Mouse (Mus musculus) liver, adult 2 months (tissue): ENCODE measurements around the gene Ttll10. TPM values are rescaled to one million over a fixed set of nuclear protein-coding genes. Genes with fewer than 3 reads are reported as not detected.

Experiments
- DNase-seq: peaks from one replicate; pipeline ENCODE4 v3.0.0-alpha.2; 2011; ENCODE audit warnings: low read depth, low spot score; ENCODE audit errors: extremely low read depth
- H3K27ac ChIP-seq: fragments of 200-500 bp; replicated peaks from 2 replicates; pipeline ENCODE4 v1.5.1; 2012; ENCODE audit warnings: low read depth, mild to moderate bottlenecking, control low read depth, inconsistent platforms, low read length; ENCODE audit not compliant: insufficient read depth
- H3K27me3 ChIP-seq: fragments of 200-500 bp; 2 replicates; pipeline ENCODE4 v1.6.1; 2012; ENCODE audit warnings: mild to moderate bottlenecking, moderate library complexity, low read length, inconsistent platforms; ENCODE audit not compliant: control insufficient read depth, insufficient read depth
- H3K36me3 ChIP-seq: fragments of 200-500 bp; 2 replicates; pipeline ENCODE4 v1.6.1; 2012; ENCODE audit warnings: low read length, inconsistent platforms; ENCODE audit not compliant: control insufficient read depth, insufficient read depth
- H3K4me1 ChIP-seq: fragments of 200-500 bp; 2 replicates; pipeline ENCODE4 v1.6.1; 2011; ENCODE audit warnings: low read length; ENCODE audit not compliant: control insufficient read depth, insufficient read depth
- H3K4me3 ChIP-seq: fragments of 200-500 bp; 2 replicates; pipeline ENCODE4 v1.5.1; 2011; ENCODE audit warnings: low read depth, mild to moderate bottlenecking, control low read depth, low read length, moderate library complexity; ENCODE audit not compliant: insufficient read depth
- H3K79me2 ChIP-seq: fragments of 200-500 bp; 2 replicates; pipeline ENCODE4 v1.6.1; 2012; ENCODE audit warnings: inconsistent platforms, mild to moderate bottlenecking, low read length, moderate library complexity; ENCODE audit not compliant: control insufficient read depth, insufficient read depth
- H3K9ac ChIP-seq: fragments of 200-500 bp; 2 replicates; pipeline ENCODE4 v1.6.1; 2012; ENCODE audit warnings: low read depth, mild to moderate bottlenecking, control low read depth, inconsistent platforms, low read length
- CTCF ChIP-seq: fragments of 200-500 bp; IDR thresholded peaks from 2 replicates; pipeline ENCODE4 v1.5.1; 2011; ENCODE audit warnings: low read depth, low read length, control low read depth
- POLR2A ChIP-seq: fragments of 200-500 bp; IDR thresholded peaks from 2 replicates; pipeline ENCODE4 v1.6.1; 2011; ENCODE audit warnings: low read length, control low read depth; ENCODE audit not compliant: insufficient read depth; ENCODE audit errors: extremely low read depth
- WGBS: fragments of 180-500 bp; shearing (Covaris S2); methylation state at CpG from one replicate; pipeline ENCODE4 v1.1.7; 2018; 5-methylcytosine and 5-hydroxymethylcytosine counted together
- polyA plus RNA-seq: library from polyadenylated mRNA; depleted of rRNA; stranded (reverse); fragments of >200 nt; gene quantifications from 2 replicates; pipeline ENCODE4 v1.2.3, GENCODE M21; 2012
- total RNA-seq: library from RNA; depleted of rRNA; stranded (reverse); fragments of >200 nt; gene quantifications from 2 replicates; pipeline ENCODE4 v1.2.3, GENCODE M21; 2014

Gene Ttll10
- total and polyA plus RNA-seq, 2 experiments, result 0.12 to 0.37 TPM

DNA sequence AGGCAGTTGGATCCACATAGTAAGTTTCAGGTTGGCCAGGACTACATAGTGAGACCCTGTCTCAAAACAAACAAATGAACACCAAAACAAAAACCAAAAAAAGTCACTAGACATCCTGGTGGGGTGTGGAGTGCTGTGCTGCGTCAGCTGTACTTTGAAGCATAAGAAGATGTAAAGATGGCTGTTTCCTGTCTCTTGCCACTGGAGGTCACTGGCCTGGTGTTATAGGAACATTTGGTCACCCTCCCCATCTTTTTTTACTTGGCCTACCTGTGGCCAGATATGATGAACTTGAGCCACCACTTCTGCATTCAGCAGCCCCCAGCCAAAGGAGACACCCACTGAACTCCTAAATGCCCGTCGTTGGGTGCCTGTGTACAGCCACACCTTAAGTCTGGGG lies 37.8 kb downstream of the Ttll10 start:
- Histone ChIP-seq H3K9ac (no peak overlapping the region), H3K4me3 (no peak overlapping the region), H3K27me3 (no peaks in the 10 kb centered on the region), H3K79me2 (no peaks in the 10 kb centered on the region), H3K36me3 (no peaks in the 10 kb centered on the region), H3K27ac (no peak overlapping the region), H3K4me1 (no peaks in the 10 kb centered on the region)
- DNase-seq, result no peak
- TF ChIP-seq CTCF (no peak), POLR2A (no peak)
- 78% methylated on average over 3 of the region's 3 CpGs for whole genome bisulfite sequencing

DNA sequence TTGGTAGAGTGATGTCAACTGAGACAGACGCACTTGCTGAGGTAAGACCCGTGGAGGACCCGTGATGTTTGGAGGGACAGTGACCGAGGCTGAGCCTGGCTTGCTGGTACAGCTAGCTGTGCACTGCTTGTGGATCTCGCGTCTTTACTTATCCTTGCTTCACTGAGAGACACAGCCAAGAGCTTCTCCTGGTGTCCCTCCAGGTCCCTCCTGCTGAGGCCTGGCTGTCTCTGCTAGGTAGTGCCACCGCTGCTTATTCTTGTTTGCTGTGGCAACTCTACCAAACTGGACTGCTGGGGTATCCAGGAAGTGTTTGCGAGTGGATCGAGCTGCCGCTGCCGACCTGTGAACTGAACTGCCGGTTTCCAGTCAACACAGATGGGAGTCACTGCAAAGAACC lies 39.4 kb downstream of the Ttll10 start:
- H3K27me3 ChIP-seq, result no peaks in the 10 kb centered on the region
- TF ChIP-seq POLR2A (no peak), CTCF (no peak)
- 90% methylated on average over 12 of the region's 12 CpGs for WGBS
- no peaks in the 10 kb centered on the region for H3K79me2 ChIP-seq
- H3K9ac ChIP-seq, result no peak overlapping the region
- no peak for DNase-seq
- H3K27ac ChIP-seq, result no peak overlapping the region
- no peak overlapping the region for H3K4me3 ChIP-seq
- H3K4me1 ChIP-seq, result no peaks in the 10 kb centered on the region
- H3K36me3 ChIP-seq, result no peaks in the 10 kb centered on the region

DNA sequence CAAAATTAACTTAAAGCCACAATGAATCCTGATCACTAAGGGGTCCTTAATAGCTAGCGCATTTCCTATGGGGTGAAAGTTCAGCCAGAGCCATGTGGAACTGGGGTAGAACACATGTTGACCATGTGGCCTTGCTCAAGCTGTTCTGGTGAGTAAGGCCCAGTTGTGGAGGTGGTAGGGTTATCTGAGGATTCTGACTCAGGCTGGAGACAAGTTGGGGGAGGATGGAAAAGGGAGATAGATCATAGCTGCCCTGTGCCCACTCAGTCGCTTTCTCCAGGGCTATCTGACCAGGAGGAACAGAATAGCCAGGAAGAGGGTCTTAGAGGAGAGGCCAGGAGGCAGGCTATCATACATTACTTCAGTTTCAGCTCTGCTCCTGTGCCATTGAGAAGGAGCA lies 44.8 kb downstream of the Ttll10 start:
- Histone ChIP-seq H3K9ac (no peak overlapping the region), H3K79me2 (no peaks in the 10 kb centered on the region), H3K36me3 (peaks cover 21% of the 10 kb centered on the region), H3K27ac (no peak overlapping the region), H3K4me1 (no peaks in the 10 kb centered on the region), H3K27me3 (no peaks in the 10 kb centered on the region), H3K4me3 (no peak overlapping the region)
- WGBS, result 93% methylated on average over 2 of the region's 2 CpGs
- DNase-seq, result no peak
- TF ChIP-seq POLR2A (no peak), CTCF (no peak)

DNA sequence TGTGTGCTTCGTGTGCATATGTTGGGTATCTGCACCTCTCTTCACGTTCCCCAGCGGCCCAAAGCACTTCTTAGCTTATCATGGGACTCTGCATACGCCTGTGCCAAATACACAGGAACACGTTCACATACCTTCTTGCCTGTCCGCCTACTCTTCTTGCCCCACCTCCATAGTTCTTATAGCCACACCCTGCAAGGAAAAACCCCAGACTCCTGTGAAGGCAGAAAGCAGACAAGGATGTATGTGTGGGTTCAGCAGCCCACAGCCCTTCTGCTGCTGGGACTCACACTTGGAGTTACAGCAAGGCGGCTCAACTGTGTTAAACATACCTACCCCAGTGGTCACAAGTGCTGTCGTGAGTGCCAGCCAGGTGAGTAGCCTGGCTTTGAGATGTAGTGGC lies 45.6 kb downstream of the Ttll10 start, which contains the start of gene Tnfrsf4:
Gene Tnfrsf4, plus strand, starts transcription at position 207 of the 400 bp plus-strand sequence.
- Histone ChIP-seq H3K27me3 (no peaks in the 10 kb centered on the region), H3K4me1 (no peaks in the 10 kb centered on the region), H3K27ac (no peak within 1 kb of the TSS), H3K9ac (no peak within 1 kb of the TSS), H3K4me3 (no peak within 1 kb of the TSS), H3K79me2 (no peaks in the 10 kb centered on the region), H3K36me3 (peaks cover 27% of the 10 kb centered on the region)
- WGBS, result 90% methylated on average over 8 of the region's 8 CpGs
- no peak for DNase-seq
- TF ChIP-seq POLR2A (no peak), CTCF (no peak)

DNA sequence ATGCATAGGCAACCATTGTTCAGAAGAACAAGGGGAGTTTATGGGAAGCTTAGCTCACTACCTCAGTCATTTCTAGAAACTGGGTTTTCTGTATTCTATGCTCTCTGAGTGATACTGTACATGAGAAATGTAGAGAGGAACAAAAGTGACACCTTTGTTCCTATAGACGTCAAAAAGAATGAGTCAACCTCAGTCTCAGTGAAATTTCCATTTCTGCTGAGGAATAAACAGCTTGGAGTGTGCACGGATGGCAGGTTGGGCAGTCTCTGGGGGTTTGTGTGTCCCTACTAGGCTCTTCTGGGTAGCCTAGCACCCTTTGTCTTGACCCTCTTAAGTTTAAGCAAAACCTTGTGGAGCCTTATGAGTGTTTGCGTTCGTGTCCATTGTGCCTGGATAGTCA lies 50.8 kb downstream of the Ttll10 start:
- Histone ChIP-seq H3K4me3 (no peak overlapping the region), H3K27me3 (no peaks in the 10 kb centered on the region), H3K27ac (no peak overlapping the region), H3K36me3 (peaks cover 65% of the 10 kb centered on the region), H3K79me2 (no peaks in the 10 kb centered on the region), H3K4me1 (no peaks in the 10 kb centered on the region), H3K9ac (no peak overlapping the region)
- 94% methylated on average over 4 of the region's 4 CpGs for WGBS
- TF ChIP-seq CTCF (no peak), POLR2A (no peak)
- no peak for DNase-seq

DNA sequence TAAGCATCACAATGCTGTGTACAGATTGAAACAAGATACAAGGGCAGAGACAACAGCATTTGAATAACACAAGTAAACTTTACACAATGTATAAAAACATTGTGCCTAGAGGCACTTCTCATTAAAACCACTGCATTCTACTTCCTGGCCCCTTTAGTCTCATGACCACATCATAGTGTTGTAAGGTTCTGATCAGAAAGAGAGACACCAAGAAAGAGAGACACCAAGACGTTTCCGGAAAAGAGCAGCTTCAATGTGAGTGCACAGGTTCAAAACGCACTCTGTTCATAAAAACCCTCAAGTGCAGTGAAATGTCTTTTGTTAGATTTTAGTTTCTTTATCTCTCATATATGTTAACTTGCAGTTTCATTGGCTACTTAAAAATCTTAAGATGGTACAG lies 55.1 kb downstream of the Ttll10 start:
- Histone ChIP-seq H3K36me3 (peaks cover 74% of the 10 kb centered on the region), H3K27ac (no peak overlapping the region)
- TF ChIP-seq CTCF, result no peak
- no peak for TF ChIP-seq POLR2A

More for the DNA sequence above, 55.1 kb downstream of the Ttll10 start:
- no peaks in the 10 kb centered on the region for H3K27me3 ChIP-seq
- no peaks in the 10 kb centered on the region for H3K79me2 ChIP-seq
- WGBS, result 94% methylated on average over 3 of the region's 3 CpGs
- no peaks in the 10 kb centered on the region for H3K4me1 ChIP-seq
- no peak overlapping the region for H3K4me3 ChIP-seq
- no peak overlapping the region for H3K9ac ChIP-seq
- DNase-seq, result no peak
